Mouse (Mus musculus) hindbrain, embryonic 16.5 days (tissue): ENCODE measurements around the gene Rab43. TPM values are rescaled to one million over a fixed set of nuclear protein-coding genes. Genes with fewer than 3 reads are reported as not detected.

Source experiments
- ATAC-seq: fragments of 200-750 bp; cut with Nextera tagmentation; 2 replicates; pipeline ENCODE4 v1.8.0; 2017; ENCODE audit warnings: moderate TSS enrichment, moderate library complexity
- H3K27ac ChIP-seq: fragments of 300-500 bp; sonication (generic); 2 replicates; pipeline ENCODE4 v1.5.1; 2014; ENCODE audit warnings: low read depth, mild to moderate bottlenecking, control low read depth, low read length, moderate library complexity
- H3K27me3 ChIP-seq: fragments of 300-500 bp; sonication (generic); replicated peaks from 2 replicates; pipeline ENCODE4 v1.6.1; 2014; ENCODE audit warnings: low read length; ENCODE audit not compliant: control insufficient read depth, insufficient read depth
- H3K36me3 ChIP-seq: fragments of 300-500 bp; sonication (generic); 2 replicates; pipeline ENCODE4 v1.6.1; 2014; ENCODE audit warnings: mild to moderate bottlenecking, low read length, moderate library complexity, mixed read lengths; ENCODE audit not compliant: control insufficient read depth, insufficient read depth
- H3K4me1 ChIP-seq: fragments of 300-500 bp; sonication (generic); 2 replicates; pipeline ENCODE4 v1.6.1; 2014; ENCODE audit warnings: low read depth, low read length; ENCODE audit not compliant: control insufficient read depth, insufficient read depth
- H3K4me2 ChIP-seq: fragments of 300-500 bp; sonication (generic); 2 replicates; pipeline ENCODE4 v1.6.1; 2014; ENCODE audit warnings: mild to moderate bottlenecking, low read length, control low read depth, moderate library complexity
- H3K4me3 ChIP-seq: fragments of 300-500 bp; sonication (generic); 2 replicates; pipeline ENCODE4 v1.5.1; 2014; ENCODE audit warnings: mild to moderate bottlenecking, low read length, control low read depth, moderate library complexity
- H3K9ac ChIP-seq: fragments of 300-500 bp; sonication (generic); 2 replicates; pipeline ENCODE4 v1.6.1; 2014; ENCODE audit warnings: low read depth, mild to moderate bottlenecking, control low read depth, low read length, moderate library complexity
- H3K9me3 ChIP-seq: fragments of 300-500 bp; sonication (generic); 2 replicates; pipeline ENCODE4 v1.6.1; 2014; ENCODE audit warnings: mild to moderate bottlenecking, low read length, moderate library complexity; ENCODE audit not compliant: control insufficient read depth
- WGBS: fragments of 180-500 bp; shearing (Covaris S2); extraction: QIAGEN DNeasy Blood & Tissue Kit; methylation state at CpG from one replicate; pipeline ENCODE4 v1.1.7; 2014; 5-methylcytosine and 5-hydroxymethylcytosine counted together
- polyA plus RNA-seq: library from polyadenylated mRNA; unstranded; fragments of >200 nt; fragmentation: Nextera tagmentation; extraction: Ambion mirVana; gene quantifications from 2 replicates; pipeline ENCODE4 v1.2.1, GENCODE M21; 2015

The Rab43 gene
- polyA plus RNA-seq, 1 experiment from 2014 or later = 9.4 TPM

- 82% methylated on average over 11 of the region's 11 CpGs for WGBS
- ATAC-seq = no peak
These were observed 32.5 kb downstream of the Rab43 start for GRCm38 (mm10) chr6:87779174-87780165.

DNA sequence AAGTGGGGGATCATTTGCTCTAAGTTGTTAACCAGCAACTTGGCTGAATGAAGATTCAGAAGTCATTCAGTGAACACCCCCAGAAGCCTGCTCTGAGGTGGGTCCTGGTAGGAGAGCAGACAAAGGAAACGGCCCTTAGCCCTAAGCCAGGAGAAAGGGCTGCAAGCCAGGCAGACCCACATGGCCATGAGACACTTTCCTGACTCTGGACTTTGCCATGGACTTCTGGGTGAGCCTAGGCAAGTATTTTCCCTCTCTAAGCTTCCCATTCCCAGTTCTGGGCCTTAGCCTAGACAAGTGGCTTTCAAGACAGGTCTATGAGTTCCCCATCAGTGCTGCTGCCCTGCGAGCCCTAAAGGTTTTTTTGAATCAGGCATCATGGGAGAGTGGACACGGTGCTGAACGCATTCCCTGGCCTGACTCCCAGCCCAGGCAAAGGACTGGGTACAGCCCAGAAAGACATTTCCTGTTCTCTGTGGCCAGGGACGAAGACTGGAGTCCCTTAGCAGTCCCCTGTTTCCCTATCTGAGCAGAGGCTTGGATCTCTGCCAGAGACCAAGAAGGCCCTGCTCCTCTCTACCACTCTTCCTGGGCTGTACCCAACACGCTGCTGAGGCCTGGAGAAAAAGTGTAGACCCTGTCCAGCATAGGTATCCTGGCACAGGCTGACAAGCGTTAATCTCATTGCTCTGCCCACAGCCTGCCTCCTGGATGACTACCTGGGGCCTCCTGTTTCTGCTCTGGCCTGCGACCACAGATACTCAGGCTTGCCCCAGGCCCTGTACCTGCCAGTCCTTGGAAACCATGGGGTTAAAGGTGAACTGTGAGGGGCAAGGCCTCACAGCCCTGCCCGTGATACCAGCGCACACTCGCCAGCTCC lies 33.4 kb downstream of the Rab43 start:
- Histone ChIP-seq H3K27ac (no peak overlapping the region), H3K27me3 (no peaks in the 10 kb centered on the region), H3K36me3 (no peaks in the 10 kb centered on the region), H3K4me3 (no peak overlapping the region), H3K4me1 (no peaks in the 10 kb centered on the region), H3K9me3 (no peaks in the 10 kb centered on the region), H3K4me2 (no peak overlapping the region), H3K9ac (no peak overlapping the region)
- no peak for ATAC-seq
- 70% methylated on average over 11 of the region's 11 CpGs for WGBS

More at GRCm38 (mm10) chr6:87779174-87780165, 32.5 kb downstream of the Rab43 start:
- Histone ChIP-seq H3K9me3 (no peaks in the 10 kb centered on the region), H3K4me2 (no peak overlapping the region), H3K36me3 (no peaks in the 10 kb centered on the region), H3K27me3 (no peaks in the 10 kb centered on the region), H3K4me1 (no peaks in the 10 kb centered on the region), H3K4me3 (no peak overlapping the region), H3K27ac (no peak overlapping the region), H3K9ac (no peak overlapping the region)

- no peaks in the 10 kb centered on the region for H3K36me3 ChIP-seq
- no peaks in the 10 kb centered on the region for H3K4me1 ChIP-seq
- 80% methylated on average over 2 of the region's 2 CpGs for WGBS
- H3K27me3 ChIP-seq = no peaks in the 10 kb centered on the region
- H3K9ac ChIP-seq = no peak within 1 kb of the TSS
- no peak for ATAC-seq
- no peak within 1 kb of the TSS for H3K4me3 ChIP-seq
- no peak within 1 kb of the TSS for H3K4me2 ChIP-seq
- no peaks in the 10 kb centered on the region for H3K9me3 ChIP-seq
- H3K27ac ChIP-seq = no peak within 1 kb of the TSS
These were observed 34.1 kb downstream of the Rab43 start, which contains the start of gene Gp9 for GRCm38 (mm10) chr6:87777842-87778241. TSS of gene Gp9 (plus strand) at chr6:87778072.

DNA sequence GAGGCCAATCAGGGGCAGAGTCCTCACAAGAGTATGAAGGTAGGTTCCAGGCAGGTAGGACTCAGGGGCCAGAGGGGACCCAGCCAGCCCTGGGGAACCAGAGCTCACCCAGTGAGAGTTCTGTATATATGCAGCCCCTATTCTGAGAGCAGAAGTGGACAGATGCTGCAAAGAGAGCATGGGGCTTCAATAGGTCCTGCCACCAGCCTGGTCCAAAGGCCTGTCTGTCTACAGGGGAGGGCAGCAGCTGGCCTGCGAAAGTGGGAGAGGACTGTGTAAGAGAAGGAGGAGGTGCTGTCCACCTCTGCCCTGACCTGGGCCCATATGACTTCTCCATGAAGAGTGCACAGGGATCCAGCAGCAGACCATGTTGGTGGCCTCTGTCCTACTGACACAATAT lies 35.3 kb downstream of the Rab43 start:
- no peaks in the 10 kb centered on the region for H3K27me3 ChIP-seq
- no peaks in the 10 kb centered on the region for H3K4me1 ChIP-seq
- no peak for ATAC-seq
- H3K4me3 ChIP-seq = no peak overlapping the region
- no peaks in the 10 kb centered on the region for H3K9me3 ChIP-seq
- H3K27ac ChIP-seq = no peak overlapping the region
- H3K4me2 ChIP-seq = no peak overlapping the region
- no peaks in the 10 kb centered on the region for H3K36me3 ChIP-seq
- WGBS = 82% methylated on average over 1 of the region's 1 CpGs
- H3K9ac ChIP-seq = no peak overlapping the region

GRCm38 (mm10) chr6:87775588-87776245 lies 36.2 kb downstream of the Rab43 start:
- 75% methylated on average over 3 of the region's 3 CpGs for WGBS
- Histone ChIP-seq H3K9me3 (no peaks in the 10 kb centered on the region), H3K4me1 (no peaks in the 10 kb centered on the region), H3K4me2 (no peak overlapping the region), H3K27ac (no peak overlapping the region), H3K36me3 (no peaks in the 10 kb centered on the region), H3K9ac (no peak overlapping the region), H3K4me3 (no peak overlapping the region), H3K27me3 (no peaks in the 10 kb centered on the region)
- ATAC-seq = no peak

- WGBS = 88% methylated on average over 9 of the region's 9 CpGs
- H3K4me3 ChIP-seq = no peak overlapping the region
- no peak for ATAC-seq
- no peak overlapping the region for H3K27ac ChIP-seq
- H3K9me3 ChIP-seq = no peaks in the 10 kb centered on the region
- H3K4me2 ChIP-seq = no peak overlapping the region
- no peaks in the 10 kb centered on the region for H3K27me3 ChIP-seq
- no peak overlapping the region for H3K9ac ChIP-seq
- no peaks in the 10 kb centered on the region for H3K4me1 ChIP-seq
- no peaks in the 10 kb centered on the region for H3K36me3 ChIP-seq
These were observed 37.1 kb downstream of the Rab43 start for GRCm38 (mm10) chr6:87774909-87775308.

- Histone ChIP-seq H3K4me3 (no peak overlapping the region), H3K36me3 (no peaks in the 10 kb centered on the region), H3K9me3 (no peaks in the 10 kb centered on the region), H3K4me1 (no peaks in the 10 kb centered on the region), H3K27ac (no peak overlapping the region), H3K27me3 (no peaks in the 10 kb centered on the region), H3K9ac (no peak overlapping the region), H3K4me2 (no peak overlapping the region)
- no peak for ATAC-seq
- 50% methylated on average over 1 of the region's 1 CpGs for WGBS
These were observed 37.5 kb downstream of the Rab43 start for GRCm38 (mm10) chr6:87774466-87774865.

DNA sequence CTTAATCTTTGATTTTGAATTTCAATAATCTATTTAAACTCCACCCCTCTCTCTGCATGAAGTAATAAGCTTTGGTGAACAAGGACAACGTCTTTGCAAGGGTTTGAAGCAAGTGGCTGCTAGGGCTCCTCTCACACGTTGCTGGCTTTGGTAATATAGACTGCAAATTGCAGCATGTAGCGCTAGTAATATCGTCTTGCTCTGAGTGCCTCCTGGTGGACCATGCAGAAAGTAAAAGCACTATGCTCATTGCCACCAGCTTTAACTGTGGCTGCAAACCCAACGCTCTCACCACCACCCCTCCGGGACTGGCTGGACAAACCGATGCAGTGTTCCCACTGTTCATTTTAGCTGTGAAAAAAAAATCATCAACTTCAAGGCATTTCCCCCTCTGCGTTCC lies 41.3 kb downstream of the Rab43 start:
- WGBS = 55% methylated on average over 8 of the region's 8 CpGs
- Histone ChIP-seq H3K27me3 (no peaks in the 10 kb centered on the region), H3K4me1 (no peaks in the 10 kb centered on the region), H3K4me3 (no peak overlapping the region), H3K9ac (no peak overlapping the region), H3K9me3 (no peaks in the 10 kb centered on the region), H3K36me3 (no peaks in the 10 kb centered on the region), H3K4me2 (no peak overlapping the region), H3K27ac (no peak overlapping the region)
- ATAC-seq = no peak
